Mouse (Mus musculus) spleen, postnatal 0 days (tissue): ENCODE measurements around the gene Capn1. TPM values are rescaled to one million over a fixed set of nuclear protein-coding genes. Genes with fewer than 3 reads are reported as not detected.

ENCODE experiments used
- polyA plus RNA-seq: library from polyadenylated mRNA; unstranded; fragments of >200 nt; fragmentation: Nextera tagmentation; extraction: Ambion mirVana; gene quantifications from 2 replicates; pipeline ENCODE4 v1.2.1, GENCODE M21; 2015

Capn1 gene
- 17.5 and 18.8 TPM in 2 replicates for polyA plus RNA-seq

GRCm38 (mm10) chr19:6015511-6016315, at the start of gene Capn1:
Capn1 (minus strand) TSS chr19:6015897.

DNA sequence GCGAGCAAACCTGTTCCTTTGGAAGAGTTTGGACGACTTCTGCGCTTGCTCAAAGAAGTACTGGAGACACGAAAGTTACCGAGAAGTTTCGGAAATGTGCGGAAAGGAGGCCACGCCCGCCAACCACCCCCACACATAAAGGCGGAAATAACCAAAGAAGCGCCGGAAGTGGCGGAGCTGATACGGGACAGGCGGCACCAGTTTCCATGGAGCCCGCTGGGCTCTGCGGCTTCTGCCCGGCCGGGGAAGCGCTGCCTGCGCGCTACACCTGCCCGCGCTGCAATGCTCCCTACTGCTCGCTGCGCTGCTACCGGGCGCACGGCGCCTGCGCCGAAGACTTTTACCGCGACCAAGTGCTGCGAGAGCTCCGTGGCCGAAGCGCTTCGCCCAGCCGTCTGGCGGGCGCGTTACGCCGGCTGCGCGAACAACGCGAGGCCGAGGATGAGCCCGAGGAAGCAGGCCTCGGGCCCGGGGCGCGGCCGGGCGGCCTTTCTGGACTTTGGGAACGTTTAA, 45.4 kb upstream of the Capn1 start, which contains the start of gene Znhit2:
TSS of gene Znhit2 (plus strand) at position 172 of the 513 bp plus-strand sequence.

DNA sequence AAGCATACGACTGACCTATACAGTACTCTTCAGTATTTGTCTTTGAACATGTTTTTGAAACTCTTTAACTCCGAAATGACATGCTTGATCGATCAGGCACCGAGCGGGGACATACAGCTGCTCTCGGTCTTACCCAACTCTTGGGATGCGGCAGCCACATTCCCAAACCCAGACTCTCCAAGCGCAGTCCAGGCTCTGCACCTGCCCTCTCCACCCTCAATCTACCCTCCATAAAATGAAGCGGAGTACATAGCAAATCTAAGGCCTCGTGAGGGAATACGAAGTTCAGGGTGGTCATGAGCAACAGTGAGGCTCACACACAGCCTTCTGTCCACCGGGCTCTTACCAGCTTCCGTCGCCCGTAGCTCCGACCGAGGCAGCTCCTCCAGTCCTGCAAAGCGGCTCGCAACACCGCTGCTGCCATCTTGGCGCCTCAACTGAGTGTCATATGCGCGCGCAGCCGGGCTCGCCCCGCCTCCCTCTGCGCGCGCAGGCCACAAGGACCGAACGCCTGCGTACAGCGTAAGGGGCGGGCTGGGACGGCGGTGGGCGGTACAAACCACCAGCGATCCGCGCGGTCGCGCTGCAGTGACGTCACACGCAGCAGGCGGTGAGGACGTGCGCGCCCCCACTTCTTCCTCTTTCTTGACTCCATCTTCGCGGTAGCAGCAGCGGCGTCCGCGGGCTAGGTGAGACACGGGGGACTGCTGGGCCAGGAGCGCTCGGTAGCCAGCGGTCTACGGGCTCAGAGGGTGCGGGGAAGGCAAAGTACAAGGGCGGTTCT, 41.8 kb upstream of the Capn1 start, which contains the start of the genes Mrpl49 and Fau:
TSS of gene Mrpl49 (minus strand) at position 473 of the 784 bp plus-strand sequence.
TSS of gene Fau (plus strand) at position 532 of the 784 bp plus-strand sequence.

DNA sequence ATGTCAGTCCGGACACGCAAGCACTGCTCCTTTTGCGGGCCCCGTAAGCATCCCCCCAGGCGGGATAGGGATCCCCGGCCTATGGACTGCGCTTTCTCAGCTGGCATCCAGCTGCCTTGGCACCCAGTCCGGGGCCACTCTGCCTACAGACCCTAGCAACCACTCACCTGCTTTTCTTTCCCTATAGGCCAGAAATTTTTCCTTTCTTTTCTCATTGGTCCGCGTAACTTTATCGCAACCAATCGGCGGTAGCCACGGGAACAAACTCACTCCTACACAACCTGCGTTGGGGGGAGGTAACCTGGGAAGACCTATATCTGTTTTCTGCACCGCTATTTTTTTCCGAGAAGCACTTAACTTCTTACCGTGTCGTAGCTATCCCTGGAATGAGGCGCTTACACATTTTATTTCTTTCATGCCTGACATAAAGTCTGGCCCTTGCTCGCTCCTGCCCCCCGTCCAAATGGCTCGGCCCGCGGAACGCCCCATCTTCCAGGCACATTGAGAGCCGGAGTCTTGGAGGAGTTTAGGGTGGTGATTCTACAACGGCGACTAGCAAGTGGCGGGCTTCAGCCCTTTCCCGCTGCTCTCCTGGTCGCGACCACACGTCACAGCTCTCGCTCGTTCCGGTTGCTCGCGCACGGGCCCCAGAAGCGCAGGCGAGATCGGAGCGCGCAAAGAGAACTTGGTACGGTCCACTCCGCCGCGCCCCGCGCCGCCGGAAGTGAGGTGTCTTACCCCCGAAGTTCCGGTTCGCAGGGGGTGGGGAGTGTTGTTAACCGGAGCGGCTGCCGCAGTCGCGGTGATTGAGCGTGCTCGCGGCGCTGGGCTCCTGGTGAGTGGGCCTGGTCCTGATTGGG, 30.8 kb upstream of the Capn1 start, which contains the start of gene Syvn1:
TSS of gene Syvn1 (plus strand) at position 283 of the 860 bp plus-strand sequence.

GRCm38 (mm10) chr19:5986043-5986442, 29.7 kb downstream of the Capn1 start, which contains the start of gene Slc22a20:
Slc22a20 (minus strand) TSS chr19:5986143.

GRCm38 (mm10) chr19:5963883-5964562, 51.7 kb downstream of the Capn1 start, which contains the start of gene Pola2:
Pola2 (minus strand) TSS chr19:5964202.

Other genes with a start within 250 kb of the Capn1 start
- 22.7 and 26.7 TPM in 2 replicates for gene Scyl1, start 244.5 kb downstream of the Capn1 start, polyA plus RNA-seq
- gene Frmd8, start 140.6 kb downstream of the Capn1 start, polyA plus RNA-seq, result 18.5 and 20.2 TPM in 2 replicates
- 8.4 and 14.3 TPM in 2 replicates for gene Slc25a45, start 138.1 kb downstream of the Capn1 start, polyA plus RNA-seq
- 4.8 and 5.1 TPM in 2 replicates for gene Tigd3, start 121.7 kb downstream of the Capn1 start, polyA plus RNA-seq
- 55.3 and 62.4 TPM in 2 replicates for gene Dpf2, start 102.9 kb downstream of the Capn1 start, polyA plus RNA-seq
- gene Cdc42ep2, start 91.1 kb downstream of the Capn1 start, polyA plus RNA-seq, result 4.2 and 5.4 TPM in 2 replicates
- 61.9 and 69.5 TPM in 2 replicates for gene Pola2, start 51.7 kb downstream of the Capn1 start, polyA plus RNA-seq
- 0.18 and 0.33 TPM in 2 replicates for gene Slc22a20, start 29.8 kb downstream of the Capn1 start, polyA plus RNA-seq
- gene Syvn1, start 30.7 kb upstream of the Capn1 start, polyA plus RNA-seq, result 13.7 and 15.3 TPM in 2 replicates
- gene Mrpl49, start 41.9 kb upstream of the Capn1 start, polyA plus RNA-seq, result 41.2 and 44.7 TPM in 2 replicates
- 972 and 981 TPM in 2 replicates for gene Fau, start 41.9 kb upstream of the Capn1 start, polyA plus RNA-seq
- 24.3 and 28.5 TPM in 2 replicates for gene Znhit2, start 45.3 kb upstream of the Capn1 start, polyA plus RNA-seq
- gene Tm7sf2, start 52.5 kb upstream of the Capn1 start, polyA plus RNA-seq, result 3.8 and 3.9 TPM in 2 replicates
- gene Vps51, start 61.3 kb upstream of the Capn1 start, polyA plus RNA-seq, result 37.6 and 41.3 TPM in 2 replicates
- gene Tmem262, start 64.1 kb upstream of the Capn1 start, polyA plus RNA-seq, result not detected in 2 replicates
- 0.28 and 0.61 TPM in 2 replicates for gene Gm28374, start 66.4 kb upstream of the Capn1 start, polyA plus RNA-seq
- 30.3 and 32.0 TPM in 2 replicates for gene Zfpl1, start 69.1 kb upstream of the Capn1 start, polyA plus RNA-seq
- gene Cdca5, start 69.1 kb upstream of the Capn1 start, polyA plus RNA-seq, result 38.6 and 42.9 TPM in 2 replicates
- gene AC131692.1, start 78.5 kb upstream of the Capn1 start, polyA plus RNA-seq, result 0.21 and 0.32 TPM in 2 replicates
- 0.34 and 0.40 TPM in 2 replicates for gene Naaladl1, start 89.9 kb upstream of the Capn1 start, polyA plus RNA-seq
- gene Sac3d1, start 102.8 kb upstream of the Capn1 start, polyA plus RNA-seq, result 29.3 and 29.9 TPM in 2 replicates
- 31.6 and 32.1 TPM in 2 replicates for gene Snx15, start 112.4 kb upstream of the Capn1 start, polyA plus RNA-seq
- 0.96 and 1.0 TPM in 2 replicates for gene Batf2, start 125.1 kb upstream of the Capn1 start, polyA plus RNA-seq
- gene Arl2, start 125.7 kb upstream of the Capn1 start, polyA plus RNA-seq, result 37.1 and 37.2 TPM in 2 replicates
- not detected in 2 replicates for gene Majin, start 168.5 kb upstream of the Capn1 start, polyA plus RNA-seq
- gene Gpha2, start 210.5 kb upstream of the Capn1 start, polyA plus RNA-seq, result 0.17 and 0.22 TPM in 2 replicates
- gene Ppp2r5b, start 220.0 kb upstream of the Capn1 start, polyA plus RNA-seq, result 5.0 and 6.2 TPM in 2 replicates
- 4.4 and 5.6 TPM in 2 replicates for gene Atg2a, start 225.8 kb upstream of the Capn1 start, polyA plus RNA-seq